Mouse (Mus musculus) erythroblast, embryonic 14.5 days (primary cell): ENCODE results near the gene Traf1.

Experiments used
- GATA1 ChIP-seq: IDR thresholded peaks from 2 replicates; pipeline ENCODE4 v1.6.1; 2012; ENCODE audit warnings: low read length, inconsistent platforms, mixed read lengths
- TAL1 ChIP-seq: IDR thresholded peaks from 3 replicates; pipeline ENCODE4 v1.6.1; 2012; ENCODE audit warnings: low read length, inconsistent platforms, mixed read lengths

- TF ChIP-seq GATA1 = no peak
- no peak for TF ChIP-seq TAL1
Measured at GRCm38 (mm10) chr2:34948622-34949021, 12.9 kb downstream of the Traf1 start.
